Mouse (Mus musculus): ENCODE data around the gene Zcchc10. TPM values are rescaled to one million over a fixed set of nuclear protein-coding genes. Genes with fewer than 3 reads are reported as not detected.

Zcchc10 gene
- total RNA-seq, 2 experiments from 2014 or later, result 7.4 to 18.5 TPM

GRCm38 (mm10) chr11:53358504-53359155 is 34.2 kb downstream of the Zcchc10 start:
- no peak for ATAC-seq (replicated peaks; ENCODE audit: poor library complexity, severe bottlenecking)

DNA sequence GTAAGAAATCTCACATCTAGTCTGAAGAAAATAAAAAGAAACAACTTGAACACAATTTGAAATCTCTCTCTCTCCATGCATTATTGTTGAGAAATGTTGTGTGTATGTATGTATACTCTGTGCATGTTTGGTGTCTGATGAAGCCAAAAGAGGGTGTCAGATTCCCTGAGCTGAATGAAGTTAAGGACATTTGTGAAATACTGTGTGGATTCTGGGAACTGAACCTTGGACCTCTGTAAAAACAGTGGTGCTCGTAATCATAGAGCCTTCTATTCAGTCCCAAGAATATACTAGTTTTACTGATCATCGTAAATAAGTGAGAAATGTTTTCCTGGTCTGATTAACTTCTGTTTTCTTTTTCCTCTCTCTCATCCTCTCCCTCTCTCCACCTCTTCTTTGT is 42.6 kb downstream of the Zcchc10 start:
- ATAC-seq (replicated peaks; ENCODE audit: poor library complexity, severe bottlenecking), result no peak

- no peak for ATAC-seq (replicated peaks; ENCODE audit: poor library complexity, severe bottlenecking)
Measured at GRCm38 (mm10) chr11:53378918-53379317, 54.4 kb downstream of the Zcchc10 start.

Other genes starting within 250 kb of the Zcchc10 start
- gene Hspa4, start 24.2 kb upstream of the Zcchc10 start, total RNA-seq (2014; fragmentation: Nextera tagmentation), result 120 and 123 TPM in 2 replicates
- gene Hspa4, start 24.2 kb upstream of the Zcchc10 start, total RNA-seq (2017), result 507 and 516 TPM in 2 replicates
- gene Aff4, start 26.2 kb downstream of the Zcchc10 start, total RNA-seq (2014; fragmentation: Nextera tagmentation), result 52.9 and 69.9 TPM in 2 replicates
- 42.4 and 95.9 TPM in 2 replicates for gene Aff4, start 26.2 kb downstream of the Zcchc10 start, total RNA-seq (2017)
- gene Leap2, start 98.5 kb downstream of the Zcchc10 start, total RNA-seq (2014; fragmentation: Nextera tagmentation), result not detected in 2 replicates
- not detected in 2 replicates for gene Leap2, start 98.5 kb downstream of the Zcchc10 start, total RNA-seq (2017)
- 221 and 287 TPM in 2 replicates for gene Uqcrq, start 106.2 kb downstream of the Zcchc10 start, total RNA-seq (2014; fragmentation: Nextera tagmentation)
- 66.7 and 91.9 TPM in 2 replicates for gene Uqcrq, start 106.2 kb downstream of the Zcchc10 start, total RNA-seq (2017)
- gene Gdf9, start 106.3 kb downstream of the Zcchc10 start, total RNA-seq (2014; fragmentation: Nextera tagmentation), result 1.1 and 1.2 TPM in 2 replicates
- 0.39 and 0.57 TPM in 2 replicates for gene Gdf9, start 106.3 kb downstream of the Zcchc10 start, total RNA-seq (2017)
- not detected in 2 replicates for gene Gm10447, start 132.4 kb downstream of the Zcchc10 start, total RNA-seq (2014; fragmentation: Nextera tagmentation)
- gene Gm10447, start 132.4 kb downstream of the Zcchc10 start, total RNA-seq (2017), result not detected in 2 replicates
- 0.30 TPM in 1 of 2 replicates, not detected in the other for gene Shroom1, start 132.5 kb downstream of the Zcchc10 start, total RNA-seq (2014; fragmentation: Nextera tagmentation)
- gene Shroom1, start 132.5 kb downstream of the Zcchc10 start, total RNA-seq (2017), result not detected in 2 replicates
- not detected in 2 replicates for gene Gm9837, start 145.8 kb downstream of the Zcchc10 start, total RNA-seq (2014; fragmentation: Nextera tagmentation)
- not detected in 2 replicates for gene Gm9837, start 145.8 kb downstream of the Zcchc10 start, total RNA-seq (2017)
- not detected in 2 replicates for gene Gm9945, start 155.5 kb downstream of the Zcchc10 start, total RNA-seq (2014; fragmentation: Nextera tagmentation)
- gene Gm9945, start 155.5 kb downstream of the Zcchc10 start, total RNA-seq (2017), result not detected in 2 replicates
- gene Sowaha, start 155.6 kb downstream of the Zcchc10 start, total RNA-seq (2014; fragmentation: Nextera tagmentation), result not detected in 2 replicates
- not detected in 2 replicates for gene Sowaha, start 155.6 kb downstream of the Zcchc10 start, total RNA-seq (2017)
- 4.4 and 4.9 TPM in 2 replicates for gene Sept8, start 194.6 kb downstream of the Zcchc10 start, total RNA-seq (2014; fragmentation: Nextera tagmentation)
- gene Sept8, start 194.6 kb downstream of the Zcchc10 start, total RNA-seq (2017), result 4.4 and 5.7 TPM in 2 replicates
- 7.5 and 11.8 TPM in 2 replicates for gene Kif3a, start 242.7 kb downstream of the Zcchc10 start, total RNA-seq (2014; fragmentation: Nextera tagmentation)
- 2.4 and 5.7 TPM in 2 replicates for gene Kif3a, start 242.7 kb downstream of the Zcchc10 start, total RNA-seq (2017)